Mouse (Mus musculus) ES-E14 (cell line): ENCODE data around the gene Ube2d2b.

Experiments used
- CHD2 ChIP-seq: IDR thresholded peaks from 2 replicates; pipeline ENCODE4 v1.6.1; 2014; ENCODE audit warnings: mild to moderate bottlenecking, low read depth, low read length, inconsistent platforms
- HCFC1 ChIP-seq: IDR thresholded peaks from 2 replicates; pipeline ENCODE4 v1.6.1; 2012; ENCODE audit warnings: low read length, inconsistent platforms, borderline replicate concordance; ENCODE audit not compliant: insufficient read depth
- MAFK ChIP-seq: IDR thresholded peaks from 2 replicates; pipeline ENCODE4 v1.6.1; 2014; ENCODE audit warnings: mild to moderate bottlenecking, low read depth, low read length, inconsistent platforms; ENCODE audit not compliant: insufficient read depth

DNA sequence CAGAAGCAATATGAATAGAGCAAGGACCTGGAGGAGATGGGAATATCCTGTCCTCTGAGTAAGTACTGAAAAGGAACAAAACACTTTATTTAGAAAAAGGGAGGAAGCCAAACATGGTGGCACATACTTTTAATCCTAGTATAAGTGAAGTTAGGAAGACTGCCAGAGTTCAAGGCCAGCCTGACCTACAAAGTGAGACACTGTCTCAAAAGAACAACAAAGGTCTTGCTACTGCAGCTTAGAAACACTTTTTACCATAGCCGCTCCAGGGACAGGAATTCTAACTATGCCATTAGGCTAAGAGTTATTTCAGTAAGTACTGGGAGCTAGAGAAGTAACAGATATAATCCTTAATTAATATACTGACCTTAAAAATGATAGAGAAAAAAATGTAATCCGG, 15.2 kb upstream of the Ube2d2b start:
- TF ChIP-seq HCFC1 = no peak
- TF ChIP-seq MAFK = no peak
- no peak for TF ChIP-seq CHD2
